Mouse (Mus musculus): ENCODE data around the gene Rab9.
A peak's percentile ranks its signal among the peaks of the same experiment; 100 is the strongest.

The Rab9 gene

DNA sequence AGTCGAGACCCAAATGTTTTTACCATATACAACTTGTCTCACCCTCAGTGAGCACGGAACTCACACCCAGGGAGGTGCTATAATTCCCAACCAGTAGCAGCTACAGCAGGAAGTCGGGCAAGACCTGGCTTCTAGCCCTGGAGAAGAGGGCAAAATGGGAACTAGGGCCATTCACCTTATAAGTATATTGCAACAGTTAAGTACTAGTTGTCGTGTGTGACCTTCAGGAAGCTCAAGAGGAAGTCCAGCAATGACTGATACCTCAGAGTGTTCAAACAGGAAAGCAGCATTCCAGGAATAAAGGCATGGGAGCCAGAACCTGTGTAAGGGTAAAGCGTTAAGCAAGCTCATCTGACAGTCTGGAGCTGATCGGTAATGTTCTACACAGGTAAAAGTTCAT is 26.1 kb downstream of the Rab9 start:
- no peak for DNase-seq (ENCODE audit: low spot score in 2 of 2)

DNA sequence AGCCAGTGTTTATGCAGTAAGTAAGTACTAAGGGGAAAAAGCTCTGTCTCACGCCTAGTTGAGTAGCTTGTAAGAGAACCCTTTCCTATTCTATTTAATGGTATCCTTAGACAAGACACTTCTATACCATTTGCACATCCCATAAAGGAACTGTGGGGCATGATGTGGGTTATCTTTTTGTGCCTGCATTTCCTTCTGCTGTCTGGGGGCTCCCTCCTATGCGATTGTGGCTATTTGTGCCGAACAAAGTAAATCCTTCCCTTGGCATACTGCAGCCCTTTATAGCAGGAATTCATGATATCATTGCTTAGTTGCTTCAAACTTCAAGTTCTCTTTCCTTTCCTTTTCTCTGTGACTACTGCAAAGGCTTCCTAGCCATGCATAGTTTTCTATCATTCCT is 35.1 kb downstream of the Rab9 start:
- DNase-seq (ENCODE audit: low spot score in 2 of 2), result no peak

DNA sequence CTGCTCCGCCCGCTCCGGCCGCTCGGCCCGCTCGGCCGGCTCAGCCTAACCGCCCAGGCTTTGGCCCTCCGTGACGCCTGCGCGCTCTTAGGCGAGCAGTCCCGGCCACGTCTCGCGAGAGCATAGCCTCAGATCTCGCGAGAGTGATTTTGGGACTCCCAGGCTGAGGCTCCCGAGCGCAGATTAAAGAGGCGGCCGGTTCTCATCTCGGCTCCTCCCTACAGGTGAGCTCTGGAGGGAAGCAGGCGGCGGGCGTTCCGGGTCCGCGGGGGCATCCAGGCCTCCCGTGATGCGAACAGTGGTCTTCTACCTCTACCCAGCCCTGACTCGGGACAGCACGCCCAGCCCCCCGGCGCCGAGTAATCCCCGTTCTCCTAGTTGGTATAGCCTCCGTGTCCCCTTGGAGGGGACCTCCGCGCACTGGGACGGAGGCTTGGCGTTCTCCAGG is 39.0 kb downstream of the Rab9 start, which contains the start of gene Ofd1:
TSS of gene Ofd1 (minus strand) at position 89 of the 448 bp plus-strand sequence.
- peak; percentile 77 to 85 for DNase-seq (ENCODE audit: low spot score in 2 of 2)

DNA sequence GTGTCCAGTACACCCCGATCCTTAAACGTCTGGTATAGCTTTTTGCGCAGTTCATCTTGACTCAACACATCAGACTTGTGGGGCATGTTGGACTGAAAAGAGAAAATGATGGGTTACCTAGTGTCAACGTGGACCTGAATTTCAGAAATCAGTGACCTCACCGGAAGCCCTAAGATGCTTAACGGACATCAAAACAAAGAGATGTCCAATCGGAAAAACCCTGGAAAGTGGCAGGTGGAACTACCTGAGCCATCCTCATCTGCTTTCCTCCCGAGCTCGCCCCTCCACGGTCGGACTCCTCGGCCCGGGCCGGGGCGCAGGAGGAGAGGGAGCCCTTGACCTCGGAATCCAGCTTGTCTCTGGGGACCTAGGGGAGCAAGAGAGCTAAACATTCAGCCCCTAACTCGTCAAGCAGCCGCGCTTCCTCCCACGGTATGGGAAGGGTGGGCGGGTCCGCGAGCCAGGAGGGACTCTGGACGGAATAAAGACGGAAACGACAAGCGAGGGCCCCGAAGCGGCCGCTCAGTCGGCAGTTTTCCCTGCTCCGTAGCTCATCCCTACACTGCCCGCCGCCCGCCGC is 39.5 kb downstream of the Rab9 start, which contains the start of gene Trappc2:
TSS of gene Trappc2 (plus strand) at position 539 of the 580 bp plus-strand sequence.
- DNase-seq (ENCODE audit: low spot score in 2 of 2), result peak in 1 of 2 experiments; percentile 16

DNA sequence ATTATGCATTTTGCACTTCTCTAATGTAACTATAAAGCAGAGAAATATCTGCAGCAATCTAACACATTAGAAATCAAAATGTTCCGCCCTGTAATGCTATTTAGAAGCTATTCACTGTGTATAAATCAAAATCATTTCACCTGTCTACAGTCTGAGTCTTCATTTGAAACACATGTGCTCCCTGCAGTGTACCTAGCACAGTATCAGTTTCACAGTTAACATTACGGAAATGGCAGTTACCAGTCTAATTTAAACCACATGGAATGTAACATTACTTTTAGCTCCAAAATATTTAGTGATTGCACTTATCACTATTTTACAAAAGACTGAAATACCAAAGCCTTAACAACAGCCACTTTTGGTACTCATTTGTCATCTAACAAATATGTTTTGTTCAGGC is 44.9 kb downstream of the Rab9 start:
- no peak for DNase-seq (ENCODE audit: low spot score in 2 of 2)

DNA sequence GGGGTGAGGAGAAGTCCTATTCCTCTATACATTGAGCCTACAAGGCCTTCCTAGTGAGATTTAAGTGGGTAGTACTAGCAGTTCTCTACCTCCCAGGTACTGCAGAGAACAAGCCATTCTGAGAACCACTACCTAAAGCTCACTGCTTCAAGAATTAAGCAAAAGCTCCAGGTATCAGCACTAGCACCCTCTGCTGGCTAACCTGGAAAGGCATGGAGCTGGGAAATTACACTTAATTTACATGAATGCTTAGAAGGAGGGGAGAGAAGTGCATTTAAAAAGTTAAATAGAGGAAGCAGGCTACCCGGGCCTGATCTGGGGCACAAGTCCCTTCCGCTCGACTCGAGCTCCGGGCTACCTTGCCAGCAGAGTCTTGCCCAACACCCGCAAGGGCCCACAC is 63.5 kb downstream of the Rab9 start:
- DNase-seq (ENCODE audit: low spot score in 2 of 2), result peak in 1 of 2 experiments; percentile 24

DNA sequence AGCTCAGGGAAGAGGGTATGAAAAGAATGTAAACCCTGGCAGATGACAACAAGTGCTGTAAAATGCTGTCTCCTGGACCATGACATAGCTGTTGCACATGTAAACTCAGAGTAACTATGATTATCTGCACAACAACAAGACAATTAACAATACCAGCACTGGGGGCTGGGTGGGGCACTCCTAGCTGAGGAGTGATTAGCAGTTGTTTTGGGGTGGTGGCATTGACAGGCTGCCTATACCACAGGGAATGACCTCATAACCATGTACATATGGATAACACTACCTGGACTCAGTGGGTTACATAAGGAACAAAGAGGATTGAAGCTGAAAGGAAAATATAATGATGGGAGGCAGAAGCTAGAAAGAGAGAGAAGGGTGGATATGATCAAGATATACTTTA is 71.8 kb downstream of the Rab9 start:
- DNase-seq (ENCODE audit: low spot score in 2 of 2), result no peak
